Mouse (Mus musculus) spleen, embryonic (tissue): ENCODE measurements around the gene Uba1y.
"Not testable (repeated sequence)": the region's sequence is repeated elsewhere in the genome, so short reads cannot be mapped to it uniquely, and the experiment has no call there.

Experiments
- CTCF ChIA-PET: fragments of 350-600 bp; sonication (Branson Sonifier 250); formaldehyde crosslinking; loops from one replicate; lab custom pipeline; 2022; lab: Charles Lee

The Uba1y gene

DNA sequence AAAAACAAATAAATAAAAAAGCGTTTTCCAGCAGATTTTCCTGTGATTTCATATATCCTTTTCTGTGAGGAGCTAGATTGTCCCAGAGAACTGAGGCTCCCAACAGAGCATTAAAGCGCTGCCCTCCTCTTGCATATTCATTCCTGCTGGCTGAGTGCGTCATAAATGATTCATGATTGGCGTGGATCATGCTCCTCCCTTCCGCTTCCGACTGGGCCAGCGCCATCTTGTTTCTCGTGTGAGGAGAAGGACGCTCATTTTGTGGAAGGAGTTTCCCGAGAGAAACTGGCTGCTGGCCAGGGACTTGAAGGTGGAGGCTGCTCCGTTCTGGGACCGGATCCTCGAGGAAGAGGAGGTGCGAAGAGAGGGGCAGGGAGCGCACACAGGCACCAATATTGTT, at the start of gene Uba1y:
Gene Uba1y (plus strand): TSS at position 254 of the 400 bp plus-strand sequence.
- CTCF ChIA-PET = no interaction called here

DNA sequence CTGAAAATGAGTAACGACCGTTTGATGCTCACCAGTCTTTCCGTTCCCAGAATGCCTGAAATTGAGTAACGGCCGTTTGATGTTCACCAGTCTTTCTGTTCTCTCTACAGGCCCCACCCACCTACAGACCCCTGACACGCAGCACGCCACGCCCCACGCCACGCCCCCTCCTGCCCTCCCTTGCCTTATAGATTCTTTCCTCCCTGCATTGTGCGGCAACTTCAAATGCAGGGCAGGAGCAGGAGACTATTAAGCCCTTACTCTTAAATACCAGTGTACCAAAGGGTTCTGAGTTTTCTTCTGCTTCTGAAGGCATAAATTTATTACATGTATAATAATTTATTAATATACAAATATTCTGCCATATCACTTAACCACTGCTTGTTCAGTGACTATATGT, 21.1 kb upstream of the Uba1y start, which contains the start of gene Zfy1:
Gene Zfy1 (minus strand): TSS at position 101 of the 400 bp plus-strand sequence.
- CTCF ChIA-PET = not testable (repeated sequence)

DNA sequence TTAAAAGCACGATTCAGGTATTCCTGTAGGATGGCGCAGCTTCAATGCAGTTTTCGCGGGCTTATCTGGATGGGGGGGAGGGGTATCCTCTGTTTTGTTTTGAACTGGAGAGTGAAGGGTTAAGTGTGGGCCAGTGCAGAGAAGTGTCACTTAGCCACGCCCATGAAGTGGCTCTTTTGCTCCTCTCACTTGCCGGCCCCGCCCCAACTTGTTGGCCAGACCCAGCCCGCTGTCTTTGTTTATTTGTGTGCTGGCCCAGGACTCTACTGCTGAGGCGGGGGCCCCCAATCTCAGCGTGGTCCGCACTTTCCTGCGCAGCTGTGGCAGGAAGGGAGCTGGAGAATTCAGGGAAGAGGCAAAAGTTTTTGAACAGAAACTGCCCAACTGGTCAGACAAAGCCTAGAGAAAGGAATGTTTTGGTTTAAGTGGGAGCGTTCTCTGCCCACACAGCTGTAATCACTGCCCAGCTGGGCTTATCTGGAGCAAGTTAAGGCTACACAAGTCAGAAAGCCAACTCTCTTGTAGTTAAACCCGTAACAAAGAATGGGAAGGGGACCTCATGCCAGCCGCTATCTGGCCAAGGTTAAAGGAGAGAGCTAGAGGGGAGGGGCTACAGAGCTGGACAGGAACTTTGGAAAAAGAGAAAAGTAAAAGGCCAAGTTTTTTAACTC, 9.3 kb upstream of the Uba1y start:
- CTCF ChIA-PET = no interaction called here

DNA sequence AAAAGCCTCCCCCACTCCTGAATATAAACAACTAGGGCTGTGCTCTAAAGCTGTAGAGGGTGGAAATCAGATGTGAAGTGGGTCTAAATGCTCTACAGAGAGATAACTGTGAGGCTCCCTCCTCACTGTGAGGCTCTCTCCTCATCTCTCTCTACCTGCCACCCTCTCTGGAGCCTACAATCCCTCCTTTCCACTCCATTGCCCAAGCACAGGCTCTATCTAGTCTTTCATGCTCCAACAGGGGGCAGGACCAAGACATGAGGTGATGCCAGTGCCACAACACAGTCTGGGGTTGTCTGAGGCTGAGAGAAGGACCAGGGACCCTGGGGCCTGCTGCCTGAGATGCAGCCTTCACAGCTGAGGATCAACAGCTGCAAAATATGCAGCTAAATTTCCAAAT, 54.0 kb downstream of the Uba1y start:
- CTCF ChIA-PET = no interaction called here

DNA sequence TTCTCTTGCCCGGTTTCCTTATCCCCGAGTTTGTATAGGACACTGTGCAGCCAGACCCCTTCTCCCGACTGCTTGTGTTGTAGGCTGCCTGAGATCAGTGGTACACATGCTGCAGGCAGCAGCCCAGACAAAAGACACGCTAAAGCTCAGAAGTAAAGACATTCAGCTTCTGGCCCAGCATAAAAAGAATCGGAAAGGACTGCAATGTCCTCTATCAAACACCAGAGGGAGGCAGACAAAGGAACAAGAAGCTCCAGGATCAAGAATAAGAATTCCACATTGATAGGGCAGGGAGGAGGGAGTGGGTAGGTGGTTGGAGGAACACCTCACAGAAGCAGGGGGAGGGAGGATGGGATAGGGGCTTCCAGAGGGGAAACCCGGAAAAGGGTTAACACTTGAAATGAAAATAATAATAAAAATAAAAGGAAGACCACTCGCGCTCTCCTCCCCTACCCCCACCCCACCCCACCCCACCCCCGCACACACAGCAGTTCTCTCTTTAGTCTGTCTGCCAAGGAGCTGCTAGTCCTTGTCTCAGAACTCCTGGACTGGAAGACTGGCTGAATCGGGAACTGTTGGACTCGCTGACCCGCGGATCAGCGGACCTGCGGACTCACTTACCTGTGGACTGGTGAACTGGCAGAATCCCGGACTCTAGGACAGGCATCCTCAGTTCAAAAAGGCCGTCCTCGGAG, 54.6 kb downstream of the Uba1y start:
- CTCF ChIA-PET = no interaction called here
